Comparison of ENCODE assay signal across 10 mouse cellular contexts in the genomic region with DNA sequence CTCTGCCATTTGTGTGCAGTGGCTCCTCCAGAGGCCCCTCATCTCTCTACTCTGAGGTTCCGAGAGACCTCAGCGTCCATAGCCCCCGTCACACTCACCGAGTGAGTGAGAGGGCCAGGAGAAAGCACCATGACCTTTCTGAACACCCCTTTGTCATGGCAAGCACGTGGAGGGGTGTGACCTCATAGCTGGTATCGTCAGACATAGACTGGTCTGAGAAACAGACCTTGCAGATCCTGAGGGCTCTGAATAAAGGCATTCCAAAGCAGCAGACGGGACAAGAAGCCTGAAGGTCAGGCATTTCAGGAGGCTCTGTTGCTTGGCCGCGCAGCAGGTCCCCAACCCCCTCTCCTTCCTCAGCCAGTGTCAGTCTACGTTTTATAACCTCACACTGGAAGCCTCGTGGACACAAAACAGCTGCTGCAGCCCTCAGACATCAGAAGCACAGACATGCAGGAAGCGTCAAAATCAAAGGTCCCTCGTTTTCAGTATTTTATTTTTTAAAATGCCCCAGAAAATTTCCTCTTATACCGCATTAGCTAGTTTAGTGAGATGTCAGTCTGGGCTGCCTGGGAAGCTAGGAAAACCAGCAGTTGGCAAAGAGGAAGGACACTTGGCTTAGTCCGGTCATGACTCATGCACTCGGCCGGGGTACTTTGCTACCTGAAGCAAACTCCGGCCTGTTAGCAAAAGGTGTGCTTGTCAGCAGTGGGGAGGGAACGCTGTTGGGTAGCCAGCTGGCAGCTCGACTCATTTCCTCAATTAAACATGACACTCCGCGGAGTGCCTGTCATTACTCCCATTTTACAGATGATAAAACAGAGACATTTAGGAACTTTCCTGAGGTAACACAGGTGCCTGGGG. TPM values are rescaled to one million over a fixed set of nuclear protein-coding genes. Genes with fewer than 3 reads are reported as not detected.
DNase-seq lines count a peak whose midpoint lies in the region; ATAC-seq lines count a peak whose summit lies in the region.
"Had no signal": no experiment of that assay in that cellular context is flagged by ENCODE, and none has a peak within 500 bp of the region (broad histone marks: within the 10 kb centered on the region; RNA-seq: fewer than 3 reads in every experiment).

No protein-coding gene starts in this region.

- no peak overlapping the region for H3K9ac ChIP-seq in heart, embryonic 14.5 days (ENCODE audit: low read length)
- H3K9ac ChIP-seq in forebrain, embryonic 11.5 days (ENCODE audit: low read length), result no peak overlapping the region
- H3K9ac ChIP-seq in liver, embryonic 12.5 days, result no peak overlapping the region
- H3K9ac ChIP-seq in midbrain, embryonic 16.5 days (ENCODE audit: low read depth, low read length), result no peak overlapping the region
- H3K9ac ChIP-seq: liver, embryonic 14.5 days had no signal

- H3K27ac ChIP-seq in heart, embryonic 14.5 days (replicated peaks in 1 of 2; ENCODE audit: control insufficient read depth in 1 of 2, insufficient read depth in 1 of 2, low read depth in 2 of 2, low read length in 2 of 2), result peak overlapping the region; percentile 14 to 76; a peak in 2 of 4 replicates
- no peak overlapping the region for H3K27ac ChIP-seq in forebrain, embryonic 11.5 days (ENCODE audit: low read depth, low read length)
- H3K27ac ChIP-seq in liver, embryonic 12.5 days, result no peak overlapping the region
- H3K27ac ChIP-seq in midbrain, embryonic 16.5 days (ENCODE audit: low read length), result no peak overlapping the region
- H3K27ac ChIP-seq: liver, embryonic 14.5 days had no signal

- no peak overlapping the region for H3K4me3 ChIP-seq in heart, embryonic 14.5 days (ENCODE audit: control insufficient read depth in 1 of 2, insufficient read depth in 1 of 2, low read depth in 1 of 2, low read length in 2 of 2)
- H3K4me3 ChIP-seq in forebrain, embryonic 11.5 days (ENCODE audit: low read depth, low read length), result no peak overlapping the region
- no peak overlapping the region for H3K4me3 ChIP-seq in liver, embryonic 12.5 days
- H3K4me3 ChIP-seq in midbrain, embryonic 16.5 days (ENCODE audit: low read depth, low read length), result no peak overlapping the region

- H3K4me1 ChIP-seq in heart, embryonic 14.5 days (ENCODE audit: control insufficient read depth in 2 of 2, insufficient read depth in 2 of 2, low read length in 2 of 2), result peaks cover 34 to 38% of the 10 kb centered on the region in 2 experiments
- no peaks in the 10 kb centered on the region for H3K4me1 ChIP-seq in forebrain, embryonic 11.5 days (replicated peaks; ENCODE audit: control insufficient read depth, insufficient read depth, low read length)
- H3K4me1 ChIP-seq in liver, embryonic 12.5 days, result peaks cover 50% of the 10 kb centered on the region
- no peaks in the 10 kb centered on the region for H3K4me1 ChIP-seq in midbrain, embryonic 16.5 days (ENCODE audit: control insufficient read depth, insufficient read depth, low read length)

- no peak for ATAC-seq in heart, embryonic 14.5 days (ENCODE audit: insufficient number of reproducible peaks, insufficient read depth, low FRiP score, low read depth)
- no peak for ATAC-seq in forebrain, embryonic 11.5 days (replicated peaks; ENCODE audit: low FRiP score)
- ATAC-seq in liver, embryonic 12.5 days, result no peak
- no peak for ATAC-seq in midbrain, embryonic 16.5 days

- H3K27me3 ChIP-seq in heart, embryonic 14.5 days (ENCODE audit: control insufficient read depth, insufficient read depth, low read length), result no peaks in the 10 kb centered on the region
- H3K27me3 ChIP-seq in forebrain, embryonic 11.5 days (ENCODE audit: control insufficient read depth, insufficient read depth, low read length), result no peaks in the 10 kb centered on the region
- peaks cover 4% of the 10 kb centered on the region; the same call in 1 of the 2 replicates for H3K27me3 ChIP-seq in liver, embryonic 12.5 days (replicated peaks)
- no peaks in the 10 kb centered on the region for H3K27me3 ChIP-seq in midbrain, embryonic 16.5 days (ENCODE audit: control insufficient read depth, insufficient read depth, low read depth, low read length)

- H3K4me2 ChIP-seq in heart, embryonic 14.5 days (ENCODE audit: low read length), result no peak overlapping the region
- no peak overlapping the region for H3K4me2 ChIP-seq in forebrain, embryonic 11.5 days (ENCODE audit: low read depth, low read length, severe bottlenecking)
- H3K4me2 ChIP-seq in liver, embryonic 12.5 days, result no peak overlapping the region
- no peak overlapping the region for H3K4me2 ChIP-seq in midbrain, embryonic 16.5 days (ENCODE audit: low read length)

- no peaks in the 10 kb centered on the region for H3K36me3 ChIP-seq in heart, embryonic 14.5 days (ENCODE audit: control insufficient read depth, insufficient read depth, low read length)
- H3K36me3 ChIP-seq in forebrain, embryonic 11.5 days (ENCODE audit: control insufficient read depth, insufficient read depth, low read length), result no peaks in the 10 kb centered on the region
- no peaks in the 10 kb centered on the region for H3K36me3 ChIP-seq in liver, embryonic 12.5 days
- H3K36me3 ChIP-seq in midbrain, embryonic 16.5 days (ENCODE audit: control insufficient read depth, insufficient read depth, low read length), result no peaks in the 10 kb centered on the region

- peak; percentile 6 for DNase-seq in 3T3-L1 (ENCODE audit: low read depth, low spot score)
- peak; percentile 52 for DNase-seq in 416B (ENCODE audit: low read depth)
- DNase-seq in kidney, postnatal 14 days, result peak; percentile 64
- DNase-seq in testis, postnatal 10 days (ENCODE audit: low spot score), result no peak
- DNase-seq in forebrain, embryonic 11.5 days (ENCODE audit: low spot score), result no peak
- DNase-seq: thymus, adult 18-20 months had no signal

- H3K9me3 ChIP-seq in heart, embryonic 14.5 days (ENCODE audit: control insufficient read depth, low read length), result peaks cover 7% of the 10 kb centered on the region; the same call in 1 of the 2 replicates
- no peaks in the 10 kb centered on the region for H3K9me3 ChIP-seq in forebrain, embryonic 11.5 days (ENCODE audit: control insufficient read depth, low read length)
- H3K9me3 ChIP-seq in liver, embryonic 12.5 days (replicated peaks), result no peaks in the 10 kb centered on the region
- no peaks in the 10 kb centered on the region for H3K9me3 ChIP-seq in midbrain, embryonic 16.5 days (replicated peaks; ENCODE audit: control insufficient read depth, low read length, poor library complexity, severe bottlenecking)

- 56% methylated on average over 22 of the region's 22 CpGs for WGBS in heart, embryonic 14.5 days
- 72% methylated on average over 22 of the region's 22 CpGs for WGBS in forebrain, embryonic 11.5 days
- WGBS in liver, embryonic 12.5 days (ENCODE audit: insufficient replicate concordance), result 47% methylated on average over 22 of the region's 22 CpGs
- 73% methylated on average over 22 of the region's 22 CpGs for WGBS in midbrain, embryonic 16.5 days

RNA-seq across cellular contexts. Expression of a gene that starts 9.6 kb away (rescaled TPM):
- polyA plus RNA-seq in heart, embryonic 14.5 days (2014; fragmentation: Nextera tagmentation; extraction: Ambion mirVana), result 2.6 and 2.9 TPM in 2 replicates
- polyA plus RNA-seq in forebrain, embryonic 11.5 days (2014; fragmentation: Nextera tagmentation; extraction: Ambion mirVana), result 0.73 and 1.3 TPM in 2 replicates
- polyA plus RNA-seq in liver, embryonic 12.5 days (2016; fragmentation: Nextera tagmentation; extraction: Ambion mirVana), result 17.5 and 18.9 TPM in 2 replicates
- polyA plus RNA-seq in midbrain, embryonic 16.5 days (2015; fragmentation: Nextera tagmentation; extraction: Ambion mirVana), result 1.2 and 1.7 TPM in 2 replicates

RNA-seq across cellular contexts. Expression of a gene that starts 47.5 kb away (rescaled TPM):
- polyA plus RNA-seq in heart, embryonic 14.5 days (2014; fragmentation: Nextera tagmentation; extraction: Ambion mirVana), result 1.4 and 1.5 TPM in 2 replicates
- polyA plus RNA-seq in forebrain, embryonic 11.5 days (2014; fragmentation: Nextera tagmentation; extraction: Ambion mirVana), result 1.1 and 1.6 TPM in 2 replicates
- polyA plus RNA-seq in liver, embryonic 12.5 days (2016; fragmentation: Nextera tagmentation; extraction: Ambion mirVana), result 12.7 and 15.0 TPM in 2 replicates
- 0.30 and 0.48 TPM in 2 replicates for polyA plus RNA-seq in midbrain, embryonic 16.5 days (2015; fragmentation: Nextera tagmentation; extraction: Ambion mirVana)

Comparison
In these comparisons a context has a peak if more than half of its experiments do, and no peak if none do; other contexts are left out.
1. DNase-seq: peak in 3T3-L1 (single experiment), 416B (single experiment) and kidney, postnatal 14 days (single experiment); none in testis, postnatal 10 days (single experiment) and forebrain, embryonic 11.5 days (single experiment).
2. H3K27ac ChIP-seq: peak in heart, embryonic 14.5 days (2 of 2); none in forebrain, embryonic 11.5 days (single experiment), liver, embryonic 12.5 days (single experiment) and midbrain, embryonic 16.5 days (single experiment).